Comparison of ENCODE assay signal across 21 mouse cellular contexts in the genomic region with DNA sequence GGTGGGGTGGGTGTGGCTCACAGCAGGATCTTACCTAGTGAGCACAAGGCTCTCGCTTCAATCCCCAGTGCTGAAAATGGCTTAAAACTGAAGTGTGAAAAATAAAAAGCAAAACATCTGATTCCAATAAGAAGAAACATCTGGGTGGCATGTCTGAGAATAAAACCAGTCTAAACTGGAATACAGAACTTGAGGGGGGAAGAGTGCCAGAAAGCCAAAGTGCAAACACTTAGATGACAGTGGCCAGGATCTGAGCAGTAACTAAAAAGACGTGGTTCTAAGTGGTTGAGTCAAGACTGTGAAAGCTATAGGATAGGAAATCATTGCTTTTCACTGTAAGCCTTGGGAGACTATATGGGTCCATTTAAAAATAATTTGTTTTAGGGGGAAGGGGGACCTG.
"Had no signal": no experiment of that assay in that cellular context is flagged by ENCODE, and none has a peak within 500 bp of the region (broad histone marks: within the 10 kb centered on the region; RNA-seq: fewer than 3 reads in every experiment).

No protein-coding gene starts in this region.

- H3K4me3 ChIP-seq: lung, embryonic 15.5 days; megakaryocyte, embryonic 14.5 days; myocyte; neural tube, embryonic 13.5 days; neural tube, embryonic 15.5 days had no signal

- H3K9me3 ChIP-seq: lung, embryonic 15.5 days; megakaryocyte, embryonic 14.5 days; neural tube, embryonic 13.5 days; neural tube, embryonic 15.5 days had no signal

- H3K4me2 ChIP-seq: lung, embryonic 15.5 days; midbrain, embryonic 11.5 days; neural tube, embryonic 13.5 days; neural tube, embryonic 15.5 days had no signal

- H3K27me3 ChIP-seq: neural tube, embryonic 13.5 days; neural tube, embryonic 15.5 days had no signal

- H3K9ac ChIP-seq: lung, embryonic 15.5 days; neural tube, embryonic 13.5 days; neural tube, embryonic 15.5 days had no signal

- ATAC-seq: lung, postnatal 0 days; midbrain, embryonic 16.5 days had no signal

- H3K27ac ChIP-seq: lung, embryonic 15.5 days; macrophage; neural tube, embryonic 13.5 days; neural tube, embryonic 15.5 days had no signal

- DNase-seq: lung, adult 2 months; lung, postnatal 14 days; lung, postnatal 36 days; midbrain, embryonic 14.5 days; retina, postnatal 1 day; right cerebral cortex, adult 18-20 months; right cerebral cortex, postnatal 25 days; right cerebral cortex, postnatal 4 days; spleen, adult 18-20 months; thymus, adult 18-20 months; thymus, postnatal 14 days; thymus, postnatal 36 days had no signal

- H3K4me1 ChIP-seq: lung, embryonic 15.5 days; megakaryocyte, embryonic 14.5 days; neural tube, embryonic 13.5 days; neural tube, embryonic 15.5 days had no signal
